In the genomic region with DNA sequence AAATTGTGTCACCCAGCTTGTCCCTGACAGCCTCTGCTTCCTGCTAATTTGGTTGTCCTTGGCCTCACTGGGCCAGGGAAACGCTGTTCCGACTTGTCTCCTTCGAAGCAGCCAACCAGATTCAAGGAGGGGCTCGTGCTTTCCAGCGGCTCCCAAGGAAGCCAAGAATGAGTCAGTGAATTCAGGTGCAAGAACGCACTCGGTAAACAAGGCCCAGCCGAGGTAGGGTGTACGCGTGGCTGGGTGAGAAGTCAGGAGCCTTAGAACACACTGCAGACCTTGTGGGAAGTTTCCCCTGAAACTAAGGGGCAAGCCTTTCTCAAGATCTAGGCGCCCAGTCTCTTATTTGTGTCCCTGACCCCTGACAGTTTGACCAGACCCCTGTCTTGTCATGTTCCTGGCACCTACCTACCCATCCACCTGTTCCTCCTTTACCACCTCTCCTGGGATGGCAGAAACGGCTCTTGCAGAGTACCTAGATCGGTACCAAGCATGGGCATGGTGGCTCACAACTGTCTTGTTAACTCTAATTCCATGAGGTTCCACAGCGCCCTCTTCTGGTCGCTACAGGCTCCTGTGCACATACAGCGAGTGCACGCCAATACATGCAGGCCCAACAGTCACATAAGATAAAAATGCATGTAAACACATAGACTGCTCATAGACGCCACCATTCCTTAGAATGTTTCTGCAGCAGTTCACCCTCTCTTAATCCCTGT, we compare ENCODE assay signal across 7 mouse cellular contexts. TPM values are rescaled to one million over a fixed set of nuclear protein-coding genes. Genes with fewer than 3 reads are reported as not detected.
DNase-seq lines count a peak whose midpoint lies in the region; ATAC-seq and TF ChIP-seq lines count a peak whose summit lies in the region.

A gene (minus strand): TSS at position 10 of the 719 bp plus-strand sequence.

- H3K4me3 ChIP-seq in intestine, postnatal 0 days (ENCODE audit: low read depth, low read length) = peak within 1 kb of the TSS; percentile 7; the same call in 1 of the 2 replicates
- H3K4me3 ChIP-seq in limb, embryonic 12.5 days (replicated peaks) = no peak within 1 kb of the TSS
- H3K4me3 ChIP-seq in midbrain, embryonic 13.5 days (replicated peaks) = no peak within 1 kb of the TSS

- H3K9ac ChIP-seq in intestine, postnatal 0 days (ENCODE audit: low read depth, low read length) = 0 out of 2 replicates have a peak within 1 kb of the TSS, but pooled peaks have one; percentile 26
- H3K9ac ChIP-seq in limb, embryonic 12.5 days (replicated peaks) = no peak within 1 kb of the TSS
- no peak within 1 kb of the TSS; the same call in 1 of the 2 replicates for H3K9ac ChIP-seq in midbrain, embryonic 13.5 days (replicated peaks)

- H3K9me3 ChIP-seq in intestine, postnatal 0 days (ENCODE audit: control insufficient read depth) = no peaks in the 10 kb centered on the region
- no peaks in the 10 kb centered on the region for H3K9me3 ChIP-seq in limb, embryonic 12.5 days
- no peaks in the 10 kb centered on the region for H3K9me3 ChIP-seq in midbrain, embryonic 13.5 days

- peak; percentile 94 for TF ChIP-seq CTCF in intestine, postnatal 0 days (IDR thresholded peaks at IDR 0.05; ENCODE audit: low read depth)

- peak within 1 kb of the TSS; percentile 61 for H3K27ac ChIP-seq in intestine, postnatal 0 days (ENCODE audit: low read depth, low read length)
- no peak within 1 kb of the TSS for H3K27ac ChIP-seq in limb, embryonic 12.5 days
- no peak within 1 kb of the TSS for H3K27ac ChIP-seq in midbrain, embryonic 13.5 days

- no peaks in the 10 kb centered on the region for H3K36me3 ChIP-seq in intestine, postnatal 0 days (ENCODE audit: control insufficient read depth, insufficient read depth)
- H3K36me3 ChIP-seq in limb, embryonic 12.5 days = no peaks in the 10 kb centered on the region
- H3K36me3 ChIP-seq in midbrain, embryonic 13.5 days = no peaks in the 10 kb centered on the region

- no peaks in the 10 kb centered on the region for H3K27me3 ChIP-seq in intestine, postnatal 0 days (replicated peaks; ENCODE audit: control insufficient read depth, insufficient read depth, low read length)
- H3K27me3 ChIP-seq in limb, embryonic 12.5 days = peaks cover 5% of the 10 kb centered on the region; the same call in 1 of the 2 replicates
- H3K27me3 ChIP-seq in midbrain, embryonic 13.5 days = no peaks in the 10 kb centered on the region

- H3K4me1 ChIP-seq in intestine, postnatal 0 days (replicated peaks; ENCODE audit: control insufficient read depth, insufficient read depth, low read length) = no peaks in the 10 kb centered on the region; the same call in 1 of the 2 replicates
- peaks cover 17% of the 10 kb centered on the region for H3K4me1 ChIP-seq in limb, embryonic 12.5 days (replicated peaks)
- 0 out of 2 replicates have a peak, but pooled peaks cover 6% of the 10 kb centered on the region for H3K4me1 ChIP-seq in midbrain, embryonic 13.5 days (replicated peaks)

- peak within 1 kb of the TSS; percentile 56 for H3K4me2 ChIP-seq in intestine, postnatal 0 days (replicated peaks; ENCODE audit: low read depth)
- no peak within 1 kb of the TSS for H3K4me2 ChIP-seq in limb, embryonic 12.5 days
- no peak within 1 kb of the TSS for H3K4me2 ChIP-seq in midbrain, embryonic 13.5 days (replicated peaks)

- peak; percentile 89 for DNase-seq in adrenal gland, postnatal 14 days
- DNase-seq in embryo, embryonic 11.5 days (ENCODE audit: low read depth, low spot score) = peak; percentile 66
- peak; percentile 52 for DNase-seq in gonadal fat pad, adult 2 months (ENCODE audit: low read depth)
- DNase-seq in spleen, postnatal 36 days (ENCODE audit: low spot score in 2 of 2) = peak; percentile 17 to 41

- peak; percentile 88 for ATAC-seq in intestine, postnatal 0 days
- no peak for ATAC-seq in limb, embryonic 12.5 days (ENCODE audit: insufficient number of reproducible peaks, insufficient read depth, low FRiP score, low TSS enrichment, low read depth)
- ATAC-seq in midbrain, embryonic 13.5 days = peak; percentile 62; the same call in 1 of the 2 replicates

- 13% methylated on average over 18 of the region's 18 CpGs for WGBS in intestine, postnatal 0 days
- WGBS in limb, embryonic 12.5 days = 25% methylated on average over 18 of the region's 18 CpGs
- WGBS in midbrain, embryonic 13.5 days = 21% methylated on average over 18 of the region's 18 CpGs

RNA-seq across cellular contexts. Expression of the gene that starts here (rescaled TPM):
- total RNA-seq in adrenal gland, postnatal 14 days (2021) = 41.6 and 44.6 TPM in 2 replicates
- 42.4 and 69.0 TPM in 2 replicates for polyA plus RNA-seq in gonadal fat pad, adult 2 months (2012; rRNA removed)
- polyA plus RNA-seq in intestine, postnatal 0 days (2015; fragmentation: Nextera tagmentation; extraction: Ambion mirVana) = 43.8 and 50.2 TPM in 2 replicates
- polyA plus RNA-seq in limb, embryonic 12.5 days (2016; fragmentation: Nextera tagmentation; extraction: Ambion mirVana) = 18.3 and 18.6 TPM in 2 replicates
- 45.8 and 46.9 TPM in 2 replicates for polyA plus RNA-seq in midbrain, embryonic 13.5 days (2015; fragmentation: Nextera tagmentation; extraction: Ambion mirVana)

Comparison
In these comparisons a context has a peak if more than half of its experiments do, and no peak if none do; other contexts are left out.
1. DNase-seq: peak in every context shown above with its lines; median percentile 89 in adrenal gland, postnatal 14 days; 66 in embryo, embryonic 11.5 days; 52 in gonadal fat pad, adult 2 months; 29 in spleen, postnatal 36 days.